Mouse (Mus musculus) liver, postnatal 0 days (tissue): ENCODE results near the gene Slit3.

ENCODE experiments used
- CTCF ChIP-seq: sonication (generic); IDR thresholded peaks from 2 replicates; pipeline ENCODE4 v1.5.1; 2016; ENCODE audit warnings: antibody characterized with exemption, low read depth
- EP300 ChIP-seq: IDR thresholded peaks from 2 replicates; pipeline ENCODE4 v1.6.1; 2016; ENCODE audit warnings: antibody characterized with exemption, low read depth, mild to moderate bottlenecking

DNA sequence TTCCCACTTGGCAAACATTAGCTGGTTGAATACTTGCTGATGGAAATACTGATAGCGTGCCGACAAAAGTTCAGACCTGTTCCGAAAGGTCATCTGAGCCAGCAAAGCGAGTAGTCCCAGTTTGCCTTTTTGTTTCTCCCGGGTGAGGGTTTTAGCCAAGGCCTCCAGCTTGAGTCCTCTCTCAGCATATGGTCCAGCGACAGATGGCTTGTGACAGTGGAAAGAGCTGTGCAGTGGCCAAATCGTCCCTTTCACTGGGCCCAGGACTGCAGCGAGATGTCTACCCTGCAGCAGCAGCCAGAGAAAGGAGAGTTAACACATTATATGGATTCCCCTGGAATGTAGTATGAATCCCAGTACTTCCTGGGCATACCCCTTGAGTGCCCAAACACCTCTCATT lies 215.5 kb downstream of the Slit3 start:
- TF ChIP-seq CTCF (no peak), EP300 (no peak)
